In genomic region chr17:14733027-14733426, GRCm38 (mm10) we compare ENCODE assay signal across 17 mouse cellular contexts. TPM values are rescaled to one million over a fixed set of nuclear protein-coding genes. Genes with fewer than 3 reads are reported as not detected.
"Had no signal": no experiment of that assay in that cellular context is flagged by ENCODE, and none has a peak within 500 bp of the region (broad histone marks: within the 10 kb centered on the region; RNA-seq: fewer than 3 reads in every experiment).

No protein-coding gene starts in this region.

- H3K9me3 ChIP-seq: neural tube, embryonic 13.5 days; neural tube, embryonic 15.5 days; stomach, embryonic 15.5 days had no signal

- H3K36me3 ChIP-seq: neural tube, embryonic 13.5 days; neural tube, embryonic 15.5 days; stomach, embryonic 15.5 days had no signal

- H3K4me3 ChIP-seq: neural tube, embryonic 13.5 days; neural tube, embryonic 15.5 days; stomach, embryonic 15.5 days had no signal

- H3K27ac ChIP-seq: neural tube, embryonic 13.5 days; neural tube, embryonic 15.5 days; stomach, embryonic 15.5 days; stomach, postnatal 0 days had no signal

- H3K4me2 ChIP-seq: neural tube, embryonic 13.5 days; neural tube, embryonic 15.5 days; stomach, embryonic 15.5 days had no signal

- H3K4me1 ChIP-seq: neural tube, embryonic 13.5 days; neural tube, embryonic 15.5 days had no signal

- H3K27me3 ChIP-seq: neural tube, embryonic 13.5 days; neural tube, embryonic 15.5 days; stomach, embryonic 15.5 days had no signal

- DNase-seq: retina, postnatal 1 day; right cerebral cortex, adult 18-20 months; right cerebral cortex, postnatal 14 days; right cerebral cortex, postnatal 25 days; right cerebral cortex, postnatal 4 days; spleen, adult 18-20 months; thymus, adult 18-20 months; thymus, adult 2 months; thymus, postnatal 14 days; thymus, postnatal 25 days; thymus, postnatal 36 days; thymus, postnatal 4 days had no signal

- H3K9ac ChIP-seq: neural tube, embryonic 13.5 days; neural tube, embryonic 15.5 days; stomach, embryonic 15.5 days had no signal

RNA-seq across cellular contexts. Expression of gene Thbs2, which starts 39.0 kb away (rescaled TPM):
- total RNA-seq: neutrophil, adult 5-6 weeks had no signal
